Mouse (Mus musculus): Measurements from ENCODE around the gene Ptpn12. TPM values are rescaled to one million over a fixed set of nuclear protein-coding genes. Genes with fewer than 3 reads are reported as not detected.

The Ptpn12 gene
- total RNA-seq, 2 experiments from 2014 or later = 40.4 to 42.2 TPM

DNA sequence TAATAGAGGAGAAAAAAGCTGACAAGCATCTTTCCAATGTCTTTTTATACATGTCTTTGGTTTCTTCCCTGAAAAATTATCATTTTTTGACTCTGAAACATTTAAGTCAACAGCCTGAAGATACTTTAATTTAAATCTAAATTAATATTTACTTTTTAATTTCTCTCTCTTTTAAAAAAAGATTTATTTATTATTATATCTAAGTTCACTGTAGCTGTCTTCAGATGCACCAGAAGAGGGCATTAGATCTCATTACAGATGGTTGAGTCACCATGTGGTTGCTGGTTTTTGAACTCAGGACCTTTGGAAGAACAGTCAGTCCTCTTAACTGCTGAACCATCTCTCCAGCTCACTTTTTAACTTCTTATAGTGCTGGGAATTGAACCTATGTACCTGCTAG, 44.8 kb downstream of the Ptpn12 start:
- TF ChIP-seq CTCF (IDR thresholded peaks at IDR 0.05) = peak; percentile 15; the same call in 1 of the 2 replicates
- no peak for DNase-seq (ENCODE audit: extremely low spot score in 1 of 2, low spot score in 2 of 2)
- Histone ChIP-seq H3K27ac (no peak overlapping the region), H3K4me3 (no peak overlapping the region)
- intact Hi-C loops (cut with DNase I) = loop anchor here (5.0 kb wide), 1 partner anchor 126 kb away; no protein-coding TSS in a partner anchor

DNA sequence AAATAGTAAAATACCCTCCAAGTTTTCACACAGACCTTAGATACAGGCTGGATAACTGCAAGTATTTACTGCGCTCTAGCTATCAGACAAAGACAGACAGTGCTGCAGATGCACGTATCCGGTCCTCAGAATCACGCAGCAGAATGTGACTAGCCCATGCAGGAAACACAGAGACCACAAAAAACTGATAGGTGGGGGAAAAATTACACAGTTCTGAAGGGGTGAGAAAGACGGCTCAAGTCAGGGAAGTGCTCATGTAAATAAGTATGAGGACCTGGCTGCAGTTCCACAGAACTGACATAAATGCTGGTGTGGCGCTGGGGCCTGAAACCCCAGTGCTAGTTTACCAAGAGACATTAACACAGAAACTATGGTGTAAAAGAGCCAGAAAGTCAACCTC, 53.0 kb downstream of the Ptpn12 start:
- DNase-seq (ENCODE audit: extremely low spot score in 1 of 2, low spot score in 2 of 2) = no peak
- TF ChIP-seq CTCF (IDR thresholded peaks at IDR 0.05) = no peak
- no peak overlapping the region for H3K4me3 ChIP-seq
- no peak overlapping the region for H3K27ac ChIP-seq
- intact Hi-C loops (cut with DNase I) = no loop called here

DNA sequence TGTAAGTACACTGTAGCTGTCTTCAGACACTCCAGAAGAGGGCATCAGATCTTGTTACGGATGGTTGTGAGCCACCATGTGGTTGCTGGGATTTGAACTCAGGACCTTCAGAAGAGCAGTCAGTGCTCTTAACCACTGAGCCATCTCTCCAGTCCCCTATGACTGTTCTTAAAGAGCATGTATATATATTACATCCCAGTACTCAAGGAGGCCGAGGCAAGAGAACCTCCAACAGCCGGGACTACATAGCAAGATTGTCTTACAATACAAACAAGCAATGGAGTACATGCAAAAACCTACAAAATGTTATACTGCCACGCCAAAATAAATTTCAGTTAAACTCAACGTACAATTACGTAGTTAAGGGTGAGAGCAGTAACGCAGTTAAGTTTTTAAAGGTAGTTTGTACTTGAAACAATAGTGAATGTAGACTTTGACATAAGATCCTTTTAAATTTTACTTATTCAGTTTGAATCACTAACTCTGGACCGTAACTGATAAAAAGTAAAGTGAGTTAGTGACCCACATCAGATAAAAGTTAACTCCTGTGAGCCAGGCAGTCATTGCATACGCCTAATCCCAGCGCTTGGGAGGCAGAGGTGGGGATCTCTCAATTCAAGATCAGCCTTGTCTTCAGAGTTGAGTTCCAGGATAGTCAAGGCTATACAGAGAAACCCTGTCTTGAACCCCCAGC, 53.9 kb downstream of the Ptpn12 start:
- Histone ChIP-seq H3K4me3 (no peak overlapping the region), H3K27ac (no peak overlapping the region)
- TF ChIP-seq CTCF (IDR thresholded peaks at IDR 0.05) = no peak
- intact Hi-C loops (cut with DNase I) = no loop called here
- DNase-seq (ENCODE audit: extremely low spot score in 1 of 2, low spot score in 2 of 2) = no peak

DNA sequence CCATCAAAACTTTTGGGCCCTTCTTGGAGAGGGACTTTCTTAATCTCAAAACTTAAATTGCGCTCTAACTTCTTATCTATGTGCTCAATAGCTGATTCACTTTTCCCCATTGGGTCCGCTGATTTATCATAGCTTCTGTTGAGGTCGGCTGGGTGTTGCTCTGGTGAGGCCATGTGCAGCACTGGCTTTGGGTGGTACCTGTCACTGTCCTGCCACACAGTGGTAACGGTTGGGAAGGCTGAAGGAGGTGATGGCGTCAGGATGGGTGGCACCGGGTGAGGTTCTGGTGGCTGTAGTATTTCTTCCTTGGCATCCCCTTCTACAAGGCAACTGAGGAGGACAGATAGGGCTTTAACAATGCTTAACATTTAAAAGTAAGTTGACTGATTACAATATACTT, 57.3 kb downstream of the Ptpn12 start:
- no peak for DNase-seq (ENCODE audit: extremely low spot score in 1 of 2, low spot score in 2 of 2)
- H3K4me3 ChIP-seq = no peak overlapping the region
- TF ChIP-seq CTCF (IDR thresholded peaks at IDR 0.05) = no peak
- no peak overlapping the region for H3K27ac ChIP-seq
- intact Hi-C loops (cut with DNase I) = no loop called here

DNA sequence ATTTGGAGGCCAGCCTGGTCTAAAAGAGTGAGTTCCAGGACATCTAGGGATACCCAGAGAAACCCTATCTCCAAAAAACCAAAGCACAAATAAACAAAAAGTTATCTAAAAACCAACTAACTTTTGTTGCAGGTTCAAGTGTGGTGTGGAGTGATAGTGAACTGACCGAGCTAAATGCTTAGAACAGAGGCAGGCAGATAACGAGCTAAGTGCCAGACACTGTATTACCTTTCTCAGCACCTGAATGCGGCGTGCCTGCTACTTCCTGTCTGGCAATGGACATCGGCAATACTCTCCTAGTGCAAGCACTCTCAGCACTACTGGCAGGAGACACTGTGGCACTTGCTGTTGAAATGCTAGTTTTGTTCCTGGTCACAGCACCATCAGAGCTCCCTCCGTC, 58.2 kb downstream of the Ptpn12 start:
- no peak overlapping the region for H3K27ac ChIP-seq
- intact Hi-C loops (cut with DNase I) = no loop called here
- DNase-seq (ENCODE audit: extremely low spot score in 1 of 2, low spot score in 2 of 2) = no peak
- H3K4me3 ChIP-seq = no peak overlapping the region
- no peak for TF ChIP-seq CTCF (IDR thresholded peaks at IDR 0.05)

DNA sequence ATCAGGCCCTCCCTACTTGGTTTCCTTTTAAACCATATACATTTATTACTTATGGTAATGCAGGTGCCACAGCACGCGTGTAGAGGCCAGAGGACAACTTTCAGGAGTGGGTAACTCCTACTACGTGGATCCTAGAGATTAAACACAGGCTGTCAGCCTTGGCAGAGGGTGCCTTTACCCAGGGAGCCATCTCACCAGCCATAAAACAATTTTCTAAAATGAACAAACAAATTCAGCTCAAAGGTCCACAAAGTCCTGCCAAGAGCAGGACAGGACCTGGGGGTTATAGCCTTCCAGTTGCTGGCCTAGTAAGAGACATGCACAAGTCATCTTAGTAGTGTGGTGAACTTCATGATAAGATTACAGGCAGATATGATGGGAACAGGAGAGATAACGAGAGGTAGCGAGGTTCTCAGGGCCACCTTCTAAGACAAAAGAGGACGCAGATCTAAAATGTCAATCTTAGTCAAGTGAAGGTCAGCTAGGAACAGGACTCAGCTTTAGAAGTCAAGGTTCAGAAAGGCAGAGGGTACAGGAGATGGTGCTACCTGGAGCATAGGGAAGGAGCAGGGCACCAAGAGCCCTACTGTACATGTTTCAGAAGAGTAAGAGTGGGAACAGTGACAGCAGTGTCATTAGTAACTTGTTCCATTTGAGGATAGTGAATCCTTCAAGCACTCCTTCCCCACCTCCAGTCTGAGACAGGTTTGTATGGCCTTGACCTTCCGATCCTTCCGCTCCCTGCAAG, 65.5 kb downstream of the Ptpn12 start:
- intact Hi-C loops (cut with DNase I) = no loop called here
- no peak for DNase-seq (ENCODE audit: extremely low spot score in 1 of 2, low spot score in 2 of 2)
- TF ChIP-seq CTCF (IDR thresholded peaks at IDR 0.05) = no peak
- H3K4me3 ChIP-seq = no peak overlapping the region
- H3K27ac ChIP-seq = no peak overlapping the region

DNA sequence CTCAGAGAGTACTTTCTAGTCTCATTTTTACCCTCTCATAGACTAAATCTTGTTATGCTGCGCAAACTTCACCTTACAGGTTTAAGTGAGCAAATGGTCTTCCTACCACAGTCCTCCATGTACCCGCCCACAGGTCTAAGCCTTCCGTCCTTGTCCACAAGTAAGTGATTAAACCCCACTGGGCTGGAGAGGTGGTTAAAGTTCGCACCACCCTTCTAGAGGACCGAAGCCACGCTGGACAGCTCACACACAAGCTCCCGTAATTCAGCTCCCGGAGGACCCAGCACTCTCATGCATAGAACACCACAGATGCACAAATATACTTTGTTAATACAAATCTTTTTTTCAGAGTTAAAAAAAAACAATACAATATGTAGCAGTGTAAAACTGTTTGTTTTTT, 69.4 kb downstream of the Ptpn12 start:
- no peak for DNase-seq (ENCODE audit: extremely low spot score in 1 of 2, low spot score in 2 of 2)
- TF ChIP-seq CTCF (IDR thresholded peaks at IDR 0.05) = no peak
- Histone ChIP-seq H3K27ac (no peak overlapping the region), H3K4me3 (no peak overlapping the region)
- intact Hi-C loops (cut with DNase I) = no loop called here

DNA sequence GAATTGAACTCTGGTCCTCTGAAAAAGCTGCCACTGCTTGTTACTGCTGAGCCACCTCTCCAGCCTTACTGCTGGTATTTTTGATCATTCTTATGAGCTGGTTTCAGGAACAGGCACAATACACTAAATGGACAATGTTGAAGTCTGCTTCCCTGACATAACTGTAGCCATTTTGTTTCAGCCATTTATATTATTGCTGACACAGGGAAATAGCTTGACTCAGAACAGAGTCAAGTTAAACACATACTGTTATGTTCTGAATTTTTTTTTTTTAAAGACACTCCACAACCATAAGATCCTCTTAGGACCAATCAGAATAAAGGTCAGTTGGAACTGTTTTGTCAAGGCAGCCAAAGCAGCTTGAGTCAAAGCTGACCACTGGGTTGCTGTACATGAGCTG, 72.2 kb downstream of the Ptpn12 start:
- H3K4me3 ChIP-seq = no peak overlapping the region
- DNase-seq (ENCODE audit: extremely low spot score in 1 of 2, low spot score in 2 of 2) = no peak
- TF ChIP-seq CTCF (IDR thresholded peaks at IDR 0.05) = no peak
- no peak overlapping the region for H3K27ac ChIP-seq
- intact Hi-C loops (cut with DNase I) = no loop called here

DNA sequence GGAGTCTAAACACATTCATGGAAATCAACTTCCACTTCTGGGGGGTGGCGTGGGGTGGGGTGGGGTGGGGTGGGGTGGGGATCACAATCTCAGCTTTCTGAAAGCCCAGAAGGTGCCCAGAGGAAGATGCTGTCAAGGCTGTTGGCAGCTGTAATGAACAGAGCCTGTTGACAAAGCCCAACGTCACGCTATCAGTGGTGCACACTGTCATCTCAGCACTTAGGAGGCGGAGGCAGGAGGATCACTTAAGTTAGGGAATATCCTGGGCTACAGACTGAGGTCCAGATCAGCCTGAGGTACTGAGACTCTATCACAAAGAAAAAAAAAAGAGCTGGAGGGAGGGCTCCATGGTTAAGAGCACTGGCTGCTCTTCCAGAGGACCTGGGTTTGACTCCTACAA, 81.0 kb downstream of the Ptpn12 start:
- no peak for DNase-seq (ENCODE audit: extremely low spot score in 1 of 2, low spot score in 2 of 2)
- intact Hi-C loops (cut with DNase I) = no loop called here
- no peak for TF ChIP-seq CTCF (IDR thresholded peaks at IDR 0.05)
- Histone ChIP-seq H3K4me3 (no peak overlapping the region), H3K27ac (no peak overlapping the region)

DNA sequence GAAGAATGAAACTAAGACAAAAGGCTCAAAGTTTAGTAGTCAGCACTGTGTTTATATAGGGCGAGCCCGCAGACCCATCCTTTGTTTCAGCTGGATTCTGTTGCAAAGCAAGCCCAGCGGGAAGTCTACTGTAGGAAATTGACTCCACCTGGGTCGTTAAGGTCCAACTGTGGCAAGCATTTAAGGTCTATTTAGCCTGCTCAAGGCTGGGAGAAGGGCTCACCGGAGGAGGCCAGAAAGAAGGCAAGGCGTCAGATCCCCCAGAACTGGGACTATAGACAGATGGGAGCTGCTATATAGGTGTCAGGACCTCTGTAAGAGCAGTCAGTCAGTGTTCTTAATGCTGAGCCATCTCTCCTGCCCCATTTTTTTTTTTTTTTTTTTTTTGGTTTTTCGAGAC, 81.7 kb downstream of the Ptpn12 start:
- Histone ChIP-seq H3K27ac (no peak overlapping the region), H3K4me3 (no peak overlapping the region)
- intact Hi-C loops (cut with DNase I) = no loop called here
- TF ChIP-seq CTCF (IDR thresholded peaks at IDR 0.05) = no peak
- DNase-seq (ENCODE audit: extremely low spot score in 1 of 2, low spot score in 2 of 2) = no peak

DNA sequence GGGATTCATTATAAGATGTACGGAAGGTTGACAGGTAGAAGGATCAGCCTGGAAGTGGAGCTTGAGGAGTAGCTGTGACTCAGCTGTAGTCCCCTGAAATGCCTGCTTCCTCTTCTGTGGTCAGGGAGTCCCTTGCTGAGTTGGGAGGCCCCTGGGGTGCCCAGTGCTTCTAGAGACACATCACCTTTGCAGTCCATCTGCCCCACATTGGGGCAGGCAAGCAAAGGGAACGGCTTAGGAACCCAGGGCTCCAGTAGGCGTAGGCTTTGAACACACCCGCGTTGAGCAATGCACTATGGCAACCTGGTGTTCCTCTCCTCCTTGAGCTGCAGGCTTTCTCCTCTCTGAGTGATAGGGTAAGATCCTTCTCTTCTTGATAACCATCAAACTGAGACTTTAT, 82.6 kb downstream of the Ptpn12 start:
- no peak for TF ChIP-seq CTCF (IDR thresholded peaks at IDR 0.05)
- Histone ChIP-seq H3K27ac (no peak overlapping the region), H3K4me3 (no peak overlapping the region)
- intact Hi-C loops (cut with DNase I) = no loop called here
- no peak for DNase-seq (ENCODE audit: extremely low spot score in 1 of 2, low spot score in 2 of 2)

DNA sequence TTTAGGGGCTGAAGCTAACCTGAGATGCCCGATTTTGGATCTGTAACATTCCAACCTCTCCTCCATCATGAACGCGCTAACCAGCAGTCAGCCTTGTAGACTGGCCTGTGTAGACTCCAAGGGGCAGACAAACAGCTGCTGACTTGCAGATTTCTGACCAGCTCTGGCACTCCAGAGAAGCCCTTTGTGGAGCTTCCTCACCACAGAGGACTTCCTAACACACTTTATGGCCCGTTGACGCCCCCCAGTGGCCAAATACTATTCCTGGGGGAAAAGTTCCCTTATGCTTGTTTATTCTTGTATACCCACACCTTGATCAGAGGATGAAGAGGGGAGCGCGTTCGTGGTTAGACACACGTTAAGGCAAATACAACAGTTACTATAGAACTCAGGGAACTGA, 86.7 kb downstream of the Ptpn12 start:
- DNase-seq (ENCODE audit: extremely low spot score in 1 of 2, low spot score in 2 of 2) = peak; percentile 15 to 25
- intact Hi-C loops (cut with DNase I) = loop anchor here (2.0 kb wide), 1 partner anchor 54 kb away; no protein-coding TSS in a partner anchor
- TF ChIP-seq CTCF (IDR thresholded peaks at IDR 0.05) = peak; percentile 54
- no peak overlapping the region for H3K4me3 ChIP-seq
- no peak overlapping the region for H3K27ac ChIP-seq

DNA sequence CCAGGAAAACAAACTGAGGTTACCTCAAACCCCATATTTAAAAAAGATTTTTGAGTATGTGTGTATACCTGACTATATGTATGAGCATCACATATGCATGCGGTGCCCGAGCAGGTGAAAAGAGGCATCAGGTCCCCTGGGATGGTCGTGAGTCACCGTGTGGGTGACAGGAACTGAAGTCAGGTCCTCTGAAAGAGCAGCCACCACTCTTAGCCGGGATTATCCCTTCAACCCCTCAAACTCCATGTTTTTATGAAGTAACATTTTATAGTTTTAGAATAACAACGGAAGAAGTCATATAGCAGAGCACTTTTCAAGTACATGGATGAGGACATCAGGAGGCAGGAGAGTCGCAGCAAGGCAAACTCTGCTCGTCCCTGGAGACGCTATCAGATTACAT, 87.2 kb downstream of the Ptpn12 start:
- no peak for TF ChIP-seq CTCF (IDR thresholded peaks at IDR 0.05)
- intact Hi-C loops (cut with DNase I) = loop anchor here (2.0 kb wide), 1 partner anchor 54 kb away; no protein-coding TSS in a partner anchor
- DNase-seq (ENCODE audit: extremely low spot score in 1 of 2, low spot score in 2 of 2) = no peak
- no peak overlapping the region for H3K4me3 ChIP-seq
- no peak overlapping the region for H3K27ac ChIP-seq
